In genomic region chr14:37112931-37113330, GRCm38 (mm10) we compare ENCODE assay signal across 26 mouse cellular contexts. TPM values are rescaled to one million over a fixed set of nuclear protein-coding genes. Genes with fewer than 3 reads are reported as not detected.
A peak's percentile ranks its signal among the peaks of the same experiment; 100 is the strongest.
DNase-seq lines count a peak whose midpoint lies in the region; ATAC-seq lines count a peak whose summit lies in the region.
"Had no signal": no experiment of that assay in that cellular context is flagged by ENCODE, and none has a peak within 500 bp of the region (broad histone marks: within the 10 kb centered on the region; RNA-seq: fewer than 3 reads in every experiment).

No protein-coding gene starts in this region.

- no peak overlapping the region for H3K4me3 ChIP-seq in heart, embryonic 12.5 days
- H3K4me3 ChIP-seq: embryonic facial prominence, embryonic 10.5 days; forebrain, embryonic 13.5 days; heart, embryonic 13.5 days; hindbrain, embryonic 15.5 days had no signal

- H3K9ac ChIP-seq in heart, embryonic 12.5 days = no peak overlapping the region
- H3K9ac ChIP-seq: forebrain, embryonic 13.5 days; forebrain, postnatal 0 days; heart, embryonic 13.5 days; hindbrain, embryonic 15.5 days had no signal

- H3K27me3 ChIP-seq in heart, embryonic 12.5 days (replicated peaks) = peaks cover 8% of the 10 kb centered on the region; the same call in 1 of the 2 replicates
- H3K27me3 ChIP-seq: forebrain, embryonic 13.5 days; hindbrain, embryonic 15.5 days had no signal

- DNase-seq in adrenal gland, adult 2 months = peak; percentile 45
- no peak for DNase-seq in adrenal gland, adult 8-10 months
- peak; percentile 72 for DNase-seq in heart, adult 11 months
- DNase-seq in ovary, postnatal 36 days (ENCODE audit: low spot score) = peak; percentile 6
- no peak for DNase-seq in ovary, adult 18-20 months (ENCODE audit: low spot score)
- peak; percentile 10 to 43 for DNase-seq in adrenal gland, postnatal 36 days
- no peak for DNase-seq in layer of hippocampus, postnatal 14 days (ENCODE audit: low spot score in 2 of 2)
- DNase-seq: B cell, adult 2 months; cerebellum, adult 11-12 months; forebrain, postnatal 0 days; gastrocnemius, postnatal 14 days; heart, postnatal 36 days had no signal

- H3K27ac ChIP-seq in heart, embryonic 12.5 days (ENCODE audit: poor library complexity, severe bottlenecking) = no peak overlapping the region
- H3K27ac ChIP-seq: embryonic facial prominence, embryonic 10.5 days; forebrain, embryonic 13.5 days; heart, embryonic 13.5 days; hindbrain, embryonic 15.5 days had no signal

- H3K9me3 ChIP-seq in heart, embryonic 12.5 days (replicated peaks) = no peaks in the 10 kb centered on the region
- H3K9me3 ChIP-seq: embryonic facial prominence, embryonic 10.5 days; forebrain, embryonic 13.5 days; G1E; heart, embryonic 13.5 days; hindbrain, embryonic 15.5 days had no signal

- no peaks in the 10 kb centered on the region for H3K36me3 ChIP-seq in heart, embryonic 12.5 days
- H3K36me3 ChIP-seq: embryonic facial prominence, embryonic 10.5 days; heart, embryonic 13.5 days; hindbrain, embryonic 15.5 days had no signal

- ATAC-seq in heart, embryonic 12.5 days (ENCODE audit: insufficient number of reproducible peaks, low FRiP score) = no peak
- ATAC-seq: CD4-positive, CD25-positive, alpha-beta regulatory T cell, adult 4 months; forebrain, embryonic 13.5 days; forebrain, postnatal 0 days had no signal

- 80% methylated on average over 7 of the region's 7 CpGs for WGBS in heart, embryonic 12.5 days

- peaks cover 15% of the 10 kb centered on the region for H3K4me1 ChIP-seq in heart, embryonic 12.5 days (replicated peaks)
- H3K4me1 ChIP-seq: embryonic facial prominence, embryonic 10.5 days; forebrain, embryonic 13.5 days; hindbrain, embryonic 15.5 days had no signal

- H3K4me2 ChIP-seq in heart, embryonic 12.5 days = no peak overlapping the region
- H3K4me2 ChIP-seq: forebrain, embryonic 13.5 days; heart, embryonic 13.5 days; hindbrain, embryonic 15.5 days had no signal

RNA-seq across cellular contexts. Expression of gene 2610528A11Rik, which starts 0.9 kb away (rescaled TPM):
- total RNA-seq in adrenal gland, adult 2 months (2021) = 1 to 10 TPM in 1 of 2 experiments, under 1 TPM in 1; 0.55 to 1.9 TPM
- 0.16 and 0.22 TPM in 2 replicates for polyA plus RNA-seq in adrenal gland, adult 2 months (2012; rRNA removed)
- total RNA-seq in adrenal gland, adult 8-10 months (2022) = under 1 TPM; 0.49 to 0.89 (median 0.58) TPM
- 0.96 and 1.8 TPM in 2 replicates for polyA plus RNA-seq in heart, embryonic 12.5 days (2016; fragmentation: Nextera tagmentation; extraction: Ambion mirVana)
- total RNA-seq in adrenal gland, postnatal 36 days (2021) = 1 to 10 TPM in 1 of 2 experiments, under 1 TPM in 1; 0.86 to 1.3 TPM
- under 1 TPM in 1 of 2 experiments, not detected in 1; 0.60 TPM for total RNA-seq in layer of hippocampus, postnatal 14 days (2021)
- total RNA-seq: forebrain, postnatal 0 days; G1E; heart, adult 8-10 months; heart, postnatal 36 days had no signal
- polyA plus RNA-seq: embryonic facial prominence, embryonic 10.5 days; forebrain, embryonic 13.5 days; G1E had no signal

RNA-seq across cellular contexts. Expression of gene Cdhr1, which starts 14.8 kb away (rescaled TPM):
- not detected for total RNA-seq in adrenal gland, adult 2 months (2021)
- 0.08 TPM in 1 of 2 replicates, not detected in the other for polyA plus RNA-seq in adrenal gland, adult 2 months (2012; rRNA removed)
- under 1 TPM in 3 of 4 experiments, not detected in 1; 0.06 to 0.08 (median 0.07) TPM for total RNA-seq in adrenal gland, adult 8-10 months (2022)
- 0.14 and 0.20 TPM in 2 replicates for polyA plus RNA-seq in heart, embryonic 12.5 days (2016; fragmentation: Nextera tagmentation; extraction: Ambion mirVana)
- under 1 TPM; 0.16 to 0.17 TPM for total RNA-seq in adrenal gland, postnatal 36 days (2021)
- 10 to 100 TPM; 12.6 to 13.1 TPM for total RNA-seq in layer of hippocampus, postnatal 14 days (2021)
- total RNA-seq: gastrocnemius, adult 18-20 months; gastrocnemius, postnatal 14 days; heart, adult 8-10 months; heart, postnatal 36 days had no signal
- polyA plus RNA-seq: CD4-positive, CD25-positive, alpha-beta regulatory T cell, adult 4 months; G1E had no signal

RNA-seq across cellular contexts. Expression of gene Ghitm, which starts 22.1 kb away (rescaled TPM):
- 100 to 1,000 TPM; 752 to 904 TPM for total RNA-seq in adrenal gland, adult 2 months (2021)
- polyA plus RNA-seq in adrenal gland, adult 2 months (2012; rRNA removed) = 135 and 189 TPM in 2 replicates
- total RNA-seq in adrenal gland, adult 8-10 months (2022) = 100 to 1,000 TPM; 407 to 751 (median 544) TPM
- polyA plus RNA-seq in heart, embryonic 12.5 days (2016; fragmentation: Nextera tagmentation; extraction: Ambion mirVana) = 366 and 371 TPM in 2 replicates
- total RNA-seq in adrenal gland, postnatal 36 days (2021) = 100 to 1,000 TPM; 675 to 807 TPM
- 100 to 1,000 TPM; 315 to 326 TPM for total RNA-seq in layer of hippocampus, postnatal 14 days (2021)

RNA-seq across cellular contexts. Expression of gene Lrit2, which starts 45.2 kb away (rescaled TPM):
- total RNA-seq in adrenal gland, adult 2 months (2021) = not detected
- not detected in 2 replicates for polyA plus RNA-seq in adrenal gland, adult 2 months (2012; rRNA removed)
- total RNA-seq in adrenal gland, adult 8-10 months (2022) = not detected
- polyA plus RNA-seq in heart, embryonic 12.5 days (2016; fragmentation: Nextera tagmentation; extraction: Ambion mirVana) = not detected in 2 replicates
- not detected for total RNA-seq in adrenal gland, postnatal 36 days (2021)
- not detected for total RNA-seq in layer of hippocampus, postnatal 14 days (2021)
- total RNA-seq: forebrain, postnatal 0 days; gastrocnemius, adult 18-20 months; gastrocnemius, postnatal 14 days; heart, adult 8-10 months; heart, postnatal 36 days had no signal
- polyA plus RNA-seq: brain, embryonic 14.5 days; CD4-positive, CD25-positive, alpha-beta regulatory T cell, adult 4 months; embryonic facial prominence, embryonic 10.5 days; forebrain, embryonic 13.5 days; forebrain, postnatal 0 days; G1E; gonadal fat pad, adult 2 months; heart, embryonic 13.5 days; heart, postnatal 0 days; hindbrain, embryonic 11.5 days; hindbrain, embryonic 15.5 days had no signal

RNA-seq across cellular contexts. Expression of gene Lrit1, which starts 58.3 kb away (rescaled TPM):
- not detected for total RNA-seq in adrenal gland, adult 2 months (2021)
- not detected in 2 replicates for polyA plus RNA-seq in adrenal gland, adult 2 months (2012; rRNA removed)
- total RNA-seq in adrenal gland, adult 8-10 months (2022) = not detected
- not detected in 2 replicates for polyA plus RNA-seq in heart, embryonic 12.5 days (2016; fragmentation: Nextera tagmentation; extraction: Ambion mirVana)
- not detected for total RNA-seq in adrenal gland, postnatal 36 days (2021)
- not detected for total RNA-seq in layer of hippocampus, postnatal 14 days (2021)
- total RNA-seq: forebrain, postnatal 0 days; gastrocnemius, adult 18-20 months; gastrocnemius, postnatal 14 days; heart, adult 8-10 months; heart, postnatal 36 days had no signal
- polyA plus RNA-seq: brain, embryonic 14.5 days; CD4-positive, CD25-positive, alpha-beta regulatory T cell, adult 4 months; embryonic facial prominence, embryonic 10.5 days; embryonic facial prominence, embryonic 14.5 days; forebrain, embryonic 13.5 days; forebrain, postnatal 0 days; G1E; gonadal fat pad, adult 2 months; heart, embryonic 13.5 days; heart, postnatal 0 days; hindbrain, embryonic 11.5 days; hindbrain, embryonic 15.5 days had no signal

Comparison
In these comparisons a context has a peak if more than half of its experiments do, and no peak if none do; other contexts are left out.
1. DNase-seq: peak in adrenal gland, adult 2 months (single experiment), heart, adult 11 months (single experiment), ovary, postnatal 36 days (single experiment) and adrenal gland, postnatal 36 days (2 of 2); none in adrenal gland, adult 8-10 months (single experiment), ovary, adult 18-20 months (single experiment) and layer of hippocampus, postnatal 14 days (0 of 2).
2. RNA of gene Cdhr1, which starts 14.8 kb away (total RNA-seq): 12.6 to 13.1 TPM in layer of hippocampus, postnatal 14 days; 0.16 to 0.17 TPM in adrenal gland, postnatal 36 days, 0.06 to 0.08 TPM in adrenal gland, adult 8-10 months and not detected in adrenal gland, adult 2 months; every median in the first group is over 10 times any median in the second.